Mouse (Mus musculus) embryonic facial prominence, embryonic 15.5 days (tissue): ENCODE results near the gene Iqcb1. TPM values are rescaled to one million over a fixed set of nuclear protein-coding genes. Genes with fewer than 3 reads are reported as not detected.
"Not testable (repeated sequence)": the region's sequence is repeated elsewhere in the genome, so short reads cannot be mapped to it uniquely, and the experiment has no call there.

Experiments used
- ATAC-seq: fragments of 200-750 bp; cut with Nextera tagmentation; 2 replicates; pipeline ENCODE4 v1.8.0; 2017; ENCODE audit warnings: low read depth, moderate TSS enrichment; ENCODE audit not compliant: insufficient number of reproducible peaks, low FRiP score, low TSS enrichment
- H3K27ac ChIP-seq: fragments of 300-500 bp; sonication (generic); replicated peaks from 2 replicates; pipeline ENCODE4 v1.5.1; 2015; ENCODE audit warnings: mild to moderate bottlenecking, inconsistent platforms
- H3K27me3 ChIP-seq: fragments of 300-500 bp; sonication (generic); 2 replicates; pipeline ENCODE4 v1.6.1; 2015; ENCODE audit warnings: inconsistent platforms
- H3K36me3 ChIP-seq: fragments of 300-500 bp; sonication (generic); 2 replicates; pipeline ENCODE4 v1.6.1; 2015; ENCODE audit warnings: mild to moderate bottlenecking, inconsistent platforms
- H3K4me1 ChIP-seq: fragments of 300-500 bp; sonication (generic); 2 replicates; pipeline ENCODE4 v1.6.1; 2015; ENCODE audit warnings: inconsistent platforms
- H3K4me2 ChIP-seq: fragments of 300-500 bp; sonication (generic); replicated peaks from 2 replicates; pipeline ENCODE4 v1.6.1; 2015; ENCODE audit warnings: mild to moderate bottlenecking, inconsistent platforms
- H3K4me3 ChIP-seq: fragments of 300-500 bp; sonication (generic); replicated peaks from 2 replicates; pipeline ENCODE4 v1.5.1; 2015; ENCODE audit warnings: mild to moderate bottlenecking, inconsistent platforms
- H3K9ac ChIP-seq: fragments of 300-500 bp; sonication (generic); 2 replicates; pipeline ENCODE4 v1.6.1; 2015; ENCODE audit warnings: inconsistent platforms
- H3K9me3 ChIP-seq: fragments of 300-500 bp; sonication (generic); replicated peaks from 2 replicates; pipeline ENCODE4 v1.6.1; 2016; ENCODE audit warnings: inconsistent platforms
- WGBS: fragments of 180-500 bp; shearing (Covaris S2); methylation state at CpG from one replicate; pipeline ENCODE4 v1.1.7; 2015; 5-methylcytosine and 5-hydroxymethylcytosine counted together
- polyA plus RNA-seq: library from polyadenylated mRNA; unstranded; fragments of >200 nt; fragmentation: Nextera tagmentation; extraction: Ambion mirVana; gene quantifications from 2 replicates; pipeline ENCODE4 v1.2.1, GENCODE M21; 2015

The Iqcb1 gene
- polyA plus RNA-seq, 1 experiment from 2014 or later, result 38.2 TPM

GRCm38 (mm10) chr16:36817321-36817926, 10.8 kb upstream of the Iqcb1 start:
- H3K9me3 ChIP-seq, result no peaks in the 10 kb centered on the region
- H3K4me2 ChIP-seq, result no peak overlapping the region
- peak; percentile 70; the same call in 1 of the 2 replicates for ATAC-seq
- H3K4me3 ChIP-seq, result no peak overlapping the region
- WGBS, result 18% methylated on average over 7 of the region's 7 CpGs
- H3K36me3 ChIP-seq, result no peaks in the 10 kb centered on the region
- no peaks in the 10 kb centered on the region for H3K27me3 ChIP-seq
- no peaks in the 10 kb centered on the region for H3K4me1 ChIP-seq
- no peak overlapping the region for H3K9ac ChIP-seq
- H3K27ac ChIP-seq, result no peak overlapping the region

- no peak for ATAC-seq
- no peak overlapping the region for H3K9ac ChIP-seq
- H3K27ac ChIP-seq, result no peak overlapping the region
- H3K27me3 ChIP-seq, result no peaks in the 10 kb centered on the region
- no peaks in the 10 kb centered on the region for H3K9me3 ChIP-seq
- no peak overlapping the region for H3K4me2 ChIP-seq
- no peaks in the 10 kb centered on the region for H3K36me3 ChIP-seq
- no peak overlapping the region for H3K4me3 ChIP-seq
- no peaks in the 10 kb centered on the region for H3K4me1 ChIP-seq
- WGBS, result 53% methylated on average over 6 of the region's 6 CpGs
These were observed 8.2 kb upstream of the Iqcb1 start for GRCm38 (mm10) chr16:36820016-36820415.

GRCm38 (mm10) chr16:36820747-36821146, 7.4 kb upstream of the Iqcb1 start:
- no peaks in the 10 kb centered on the region for H3K36me3 ChIP-seq
- H3K4me3 ChIP-seq, result no peak overlapping the region
- no peaks in the 10 kb centered on the region for H3K27me3 ChIP-seq
- H3K9me3 ChIP-seq, result no peaks in the 10 kb centered on the region
- 53% methylated on average over 3 of the region's 3 CpGs for WGBS
- H3K9ac ChIP-seq, result no peak overlapping the region
- no peak for ATAC-seq
- no peak overlapping the region for H3K4me2 ChIP-seq
- H3K4me1 ChIP-seq, result no peaks in the 10 kb centered on the region
- no peak overlapping the region for H3K27ac ChIP-seq

- no peak overlapping the region for H3K4me3 ChIP-seq
- H3K4me1 ChIP-seq, result no peaks in the 10 kb centered on the region
- H3K4me2 ChIP-seq, result no peak overlapping the region
- peak; percentile 51; the same call in 1 of the 2 replicates for ATAC-seq
- no peak overlapping the region for H3K27ac ChIP-seq
- no peaks in the 10 kb centered on the region for H3K36me3 ChIP-seq
- WGBS, result 6% methylated on average over 3 of the region's 3 CpGs
- H3K9ac ChIP-seq, result no peak overlapping the region
- H3K27me3 ChIP-seq, result no peaks in the 10 kb centered on the region
- H3K9me3 ChIP-seq, result no peaks in the 10 kb centered on the region
These were observed 6.7 kb upstream of the Iqcb1 start for GRCm38 (mm10) chr16:36821474-36821873.

- no peak; the same call in 1 of the 2 replicates for ATAC-seq
These were observed 553 bp upstream of the Iqcb1 start for GRCm38 (mm10) chr16:36827611-36828053.

GRCm38 (mm10) chr16:36828820-36829219, 635 bp downstream of the Iqcb1 start:
- peak overlapping the region; percentile 72 for H3K4me3 ChIP-seq
- peak overlapping the region; percentile 82 for H3K9ac ChIP-seq
- 4% methylated on average over 11 of the region's 11 CpGs for WGBS
- 0 out of 2 replicates have a peak, but pooled peaks cover 4% of the 10 kb centered on the region for H3K4me1 ChIP-seq
- no peak overlapping the region for H3K27ac ChIP-seq
- no peaks in the 10 kb centered on the region for H3K36me3 ChIP-seq
- ATAC-seq, result no peak
- no peaks in the 10 kb centered on the region for H3K27me3 ChIP-seq
- peak overlapping the region; percentile 73 for H3K4me2 ChIP-seq
- no peaks in the 10 kb centered on the region for H3K9me3 ChIP-seq

More at GRCm38 (mm10) chr16:36827611-36828053, 553 bp upstream of the Iqcb1 start:
- Histone ChIP-seq H3K4me2 (peak overlapping the region; percentile 73), H3K4me3 (peak overlapping the region; percentile 72), H3K27me3 (no peaks in the 10 kb centered on the region), H3K27ac (no peak overlapping the region), H3K36me3 (no peaks in the 10 kb centered on the region), H3K4me1 (0 out of 2 replicates have a peak, but pooled peaks cover 4% of the 10 kb centered on the region), H3K9me3 (no peaks in the 10 kb centered on the region), H3K9ac (peak overlapping the region; percentile 21; the same call in 1 of the 2 replicates)
- WGBS, result 6% methylated on average over 11 of the region's 11 CpGs

GRCm38 (mm10) chr16:36846894-36847293, 18.7 kb downstream of the Iqcb1 start:
- H3K27me3 ChIP-seq, H3K4me1 ChIP-seq, H3K4me2 ChIP-seq, H3K4me3 ChIP-seq, H3K9ac ChIP-seq, ATAC-seq, H3K27ac ChIP-seq, H3K9me3 ChIP-seq: not testable (repeated sequence)
- WGBS, result 96% methylated on average over 1 of the region's 1 CpGs
- H3K36me3 ChIP-seq, result peaks cover 14% of the 10 kb centered on the region; the same call in 1 of the 2 replicates

- H3K27me3 ChIP-seq, result no peaks in the 10 kb centered on the region
- H3K9ac ChIP-seq, result no peak overlapping the region
- no peak overlapping the region for H3K27ac ChIP-seq
- no peaks in the 10 kb centered on the region for H3K4me1 ChIP-seq
- no peak for ATAC-seq
- WGBS, result 91% methylated on average over 3 of the region's 3 CpGs
- H3K4me2 ChIP-seq, result no peak overlapping the region
- peaks cover 26% of the 10 kb centered on the region for H3K36me3 ChIP-seq
- no peaks in the 10 kb centered on the region for H3K9me3 ChIP-seq
- no peak overlapping the region for H3K4me3 ChIP-seq
These were observed 23.0 kb downstream of the Iqcb1 start for GRCm38 (mm10) chr16:36851202-36851601.

GRCm38 (mm10) chr16:36863585-36863984, 35.4 kb downstream of the Iqcb1 start:
- Histone ChIP-seq H3K4me1 (no peaks in the 10 kb centered on the region), H3K27me3 (no peaks in the 10 kb centered on the region), H3K9me3 (no peaks in the 10 kb centered on the region), H3K4me2 (no peak overlapping the region), H3K36me3 (peaks cover 30% of the 10 kb centered on the region), H3K27ac (no peak overlapping the region), H3K4me3 (no peak overlapping the region), H3K9ac (no peak overlapping the region)
- 94% methylated on average over 3 of the region's 3 CpGs for WGBS
- no peak for ATAC-seq

- no peak overlapping the region for H3K27ac ChIP-seq
- H3K4me3 ChIP-seq, result no peak overlapping the region
- H3K27me3 ChIP-seq, result no peaks in the 10 kb centered on the region
- peaks cover 6% of the 10 kb centered on the region for H3K4me1 ChIP-seq
- H3K4me2 ChIP-seq, result no peak overlapping the region
- ATAC-seq, result no peak
- WGBS, result 89% methylated on average over 2 of the region's 2 CpGs
- peaks cover 33% of the 10 kb centered on the region for H3K36me3 ChIP-seq
- H3K9ac ChIP-seq, result no peak overlapping the region
- H3K9me3 ChIP-seq, result no peaks in the 10 kb centered on the region
These were observed 41.3 kb downstream of the Iqcb1 start for GRCm38 (mm10) chr16:36869442-36869841.

- Histone ChIP-seq H3K27ac (peak within 1 kb of the TSS; percentile 82), H3K36me3 (peaks cover 7% of the 10 kb centered on the region), H3K4me3 (peak within 1 kb of the TSS; percentile 82), H3K4me2 (peak within 1 kb of the TSS; percentile 59), H3K9ac (peak within 1 kb of the TSS; percentile 76), H3K27me3 (no peaks in the 10 kb centered on the region), H3K9me3 (no peaks in the 10 kb centered on the region), H3K4me1 (peaks cover 17% of the 10 kb centered on the region)
- whole genome bisulfite sequencing, result under 1% methylated on average over 43 of the region's 43 CpGs
- ATAC-seq, result peak; percentile 100
These were observed 46.5 kb downstream of the Iqcb1 start, which contains the start of the genes Eaf2 and Golgb1 for GRCm38 (mm10) chr16:36874583-36875275. Gene Eaf2 (minus strand): TSS chr16:36875003. Gene Golgb1 (plus strand): TSS chr16:36875140.
